Mouse (Mus musculus) forebrain, embryonic 11.5 days (tissue): ENCODE results near the gene Sez6l. TPM values are rescaled to one million over a fixed set of nuclear protein-coding genes. Genes with fewer than 3 reads are reported as not detected.
"Not testable (repeated sequence)": the region's sequence is repeated elsewhere in the genome, so short reads cannot be mapped to it uniquely, and the experiment has no call there.

ENCODE experiments used
- ATAC-seq: fragments of 200-750 bp; cut with Nextera tagmentation; replicated peaks from 2 replicates; pipeline ENCODE4 v1.8.0; 2017; ENCODE audit warnings: moderate TSS enrichment; ENCODE audit not compliant: low FRiP score
- DNase-seq: peaks from one replicate; pipeline ENCODE4 v3.0.0-alpha.2; 2017; ENCODE audit warnings: low spot score
- H3K27ac ChIP-seq: fragments of 300-500 bp; sonication (generic); 2 replicates; pipeline ENCODE4 v1.5.1; 2014; ENCODE audit warnings: low read depth, low read length
- H3K27me3 ChIP-seq: fragments of 300-500 bp; sonication (generic); 2 replicates; pipeline ENCODE4 v1.6.1; 2014; ENCODE audit warnings: mild to moderate bottlenecking, low read length, mixed read lengths; ENCODE audit not compliant: control insufficient read depth, insufficient read depth
- H3K36me3 ChIP-seq: fragments of 300-500 bp; sonication (generic); 2 replicates; pipeline ENCODE4 v1.6.1; 2014; ENCODE audit warnings: mild to moderate bottlenecking, low read length, moderate library complexity, mixed read lengths; ENCODE audit not compliant: control insufficient read depth, insufficient read depth
- H3K4me1 ChIP-seq: fragments of 300-500 bp; sonication (generic); replicated peaks from 2 replicates; pipeline ENCODE4 v1.6.1; 2014; ENCODE audit warnings: low read length, mixed read lengths; ENCODE audit not compliant: control insufficient read depth, insufficient read depth
- H3K4me2 ChIP-seq: fragments of 300-500 bp; sonication (generic); 2 replicates; pipeline ENCODE4 v1.6.1; 2014; ENCODE audit warnings: low read depth, mild to moderate bottlenecking, low read length, moderate library complexity, mixed read lengths; ENCODE audit not compliant: severe bottlenecking
- H3K4me3 ChIP-seq: fragments of 300-500 bp; sonication (generic); 2 replicates; pipeline ENCODE4 v1.5.1; 2014; ENCODE audit warnings: low read depth, low read length
- H3K9ac ChIP-seq: fragments of 300-500 bp; sonication (generic); 2 replicates; pipeline ENCODE4 v1.6.1; 2014; ENCODE audit warnings: low read length
- H3K9me3 ChIP-seq: fragments of 300-500 bp; sonication (generic); 2 replicates; pipeline ENCODE4 v1.6.1; 2016; ENCODE audit warnings: low read length, mixed read lengths; ENCODE audit not compliant: control insufficient read depth
- WGBS: fragments of 180-500 bp; shearing (Covaris S2); extraction: QIAGEN DNeasy Blood & Tissue Kit; methylation state at CpG from one replicate; pipeline ENCODE4 v1.1.7; 2014; 5-methylcytosine and 5-hydroxymethylcytosine counted together
- polyA plus RNA-seq: library from polyadenylated mRNA; unstranded; fragments of >200 nt; fragmentation: Nextera tagmentation; extraction: Ambion mirVana; gene quantifications from 2 replicates; pipeline ENCODE4 v1.2.1, GENCODE M21; 2014

Sez6l gene
- polyA plus RNA-seq, 1 experiment from 2014 or later: 4.8 TPM

DNA sequence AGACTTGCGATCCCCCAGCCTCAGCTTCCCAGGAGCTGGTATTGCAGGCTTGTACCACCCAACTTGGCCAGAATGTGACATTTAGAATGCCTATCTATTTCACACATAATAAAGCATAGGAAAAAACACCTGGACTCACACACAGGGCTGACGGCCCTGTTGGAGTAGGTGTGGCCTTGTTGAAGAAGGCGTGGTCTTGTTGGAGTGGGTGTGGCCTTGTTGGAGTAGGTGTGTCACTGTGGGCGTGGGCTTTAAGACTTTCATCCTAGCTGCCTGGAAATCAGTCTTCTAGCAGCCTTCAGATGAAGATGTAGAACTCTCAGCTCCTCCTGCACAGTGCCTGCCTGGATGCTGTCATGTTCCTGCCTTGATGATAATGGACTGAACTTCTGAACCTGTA lies 164.2 kb downstream of the Sez6l start:
- not testable (repeated sequence) for H3K9ac ChIP-seq, H3K27me3 ChIP-seq, H3K9me3 ChIP-seq, DNase-seq, H3K4me3 ChIP-seq, H3K27ac ChIP-seq, ATAC-seq, H3K4me2 ChIP-seq, H3K36me3 ChIP-seq
- WGBS: 81% methylated on average over 4 of the region's 4 CpGs
- H3K4me1 ChIP-seq: peaks cover 12% of the 10 kb centered on the region

DNA sequence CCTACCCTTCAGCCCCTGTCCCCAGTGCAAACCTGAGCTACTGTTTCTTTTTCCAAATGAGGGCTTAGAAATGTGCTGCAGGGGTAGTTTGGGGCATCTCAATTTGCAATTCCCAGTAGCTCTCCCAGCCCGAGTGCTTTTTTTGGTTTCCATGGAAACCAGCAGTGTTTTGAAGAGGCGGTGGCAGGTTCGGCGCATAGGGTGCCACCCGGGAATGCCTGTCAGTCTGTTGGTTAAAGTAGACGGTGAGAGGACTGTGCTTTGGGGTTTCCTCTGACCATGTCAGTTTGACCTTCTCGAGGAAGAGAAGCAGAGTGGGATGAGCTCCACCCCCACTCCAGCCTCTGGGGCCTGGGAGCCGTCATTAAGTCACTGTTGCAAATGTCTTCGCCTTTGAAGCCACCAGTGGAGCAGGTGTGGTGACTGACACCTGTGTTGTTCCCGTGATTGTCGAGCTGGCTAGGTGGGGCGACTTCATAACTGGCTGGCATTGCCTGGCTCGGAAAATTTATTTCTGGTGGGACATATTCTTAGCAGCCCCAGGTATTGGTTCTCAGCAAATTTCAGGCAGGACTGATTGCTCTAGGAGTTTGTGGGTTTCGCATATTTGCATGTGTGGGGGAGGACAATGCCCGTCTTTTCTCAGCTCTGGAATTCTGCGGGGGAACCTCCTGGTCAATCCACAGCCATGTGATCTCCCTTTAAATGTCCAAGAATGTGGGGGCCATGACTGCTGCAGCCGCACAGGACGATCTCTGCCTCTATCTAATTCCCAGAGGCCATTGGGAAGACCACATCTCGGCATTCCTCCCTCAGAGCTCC lies 165.3 kb downstream of the Sez6l start:
- H3K27ac ChIP-seq: no peak overlapping the region
- DNase-seq: no peak
- H3K27me3 ChIP-seq: no peaks in the 10 kb centered on the region
- H3K4me2 ChIP-seq: peak overlapping the region; percentile 27; the same call in 1 of the 2 replicates
- 21% methylated on average over 19 of the region's 19 CpGs for WGBS
- H3K4me3 ChIP-seq: no peak overlapping the region
- H3K9ac ChIP-seq: no peak overlapping the region
- H3K9me3 ChIP-seq: no peaks in the 10 kb centered on the region
- ATAC-seq: 0 out of 2 replicates have a peak, but pooled peaks have one; percentile 18
- H3K36me3 ChIP-seq: no peaks in the 10 kb centered on the region
- peaks cover 12% of the 10 kb centered on the region for H3K4me1 ChIP-seq

DNA sequence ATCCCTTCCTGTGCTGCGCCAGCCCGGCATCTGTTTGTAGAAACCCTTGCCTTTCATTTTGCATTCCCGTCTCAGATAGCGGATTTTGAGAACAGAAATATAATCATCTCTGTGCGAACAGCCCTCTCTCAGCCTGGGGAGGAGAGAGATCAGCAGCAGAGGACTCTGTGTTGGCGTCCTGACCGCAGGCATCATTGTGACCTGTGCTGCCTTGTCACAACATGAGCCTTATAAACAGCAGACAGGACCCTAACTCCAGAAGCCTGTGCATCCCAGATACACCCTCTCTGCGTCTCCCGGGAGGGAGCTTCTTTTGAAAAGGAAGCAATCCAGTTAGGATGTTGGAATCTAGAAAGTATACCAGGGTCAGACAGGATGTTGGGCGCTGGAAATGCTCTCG lies 165.9 kb downstream of the Sez6l start:
- H3K9ac ChIP-seq: no peak overlapping the region
- 39% methylated on average over 11 of the region's 11 CpGs for WGBS
- H3K27me3 ChIP-seq: no peaks in the 10 kb centered on the region
- H3K27ac ChIP-seq: no peak overlapping the region
- peaks cover 12% of the 10 kb centered on the region for H3K4me1 ChIP-seq
- no peak overlapping the region for H3K4me3 ChIP-seq
- DNase-seq (no peak), ATAC-seq (no peak)
- peak overlapping the region; percentile 27; the same call in 1 of the 2 replicates for H3K4me2 ChIP-seq
- H3K9me3 ChIP-seq: no peaks in the 10 kb centered on the region
- H3K36me3 ChIP-seq: no peaks in the 10 kb centered on the region

DNA sequence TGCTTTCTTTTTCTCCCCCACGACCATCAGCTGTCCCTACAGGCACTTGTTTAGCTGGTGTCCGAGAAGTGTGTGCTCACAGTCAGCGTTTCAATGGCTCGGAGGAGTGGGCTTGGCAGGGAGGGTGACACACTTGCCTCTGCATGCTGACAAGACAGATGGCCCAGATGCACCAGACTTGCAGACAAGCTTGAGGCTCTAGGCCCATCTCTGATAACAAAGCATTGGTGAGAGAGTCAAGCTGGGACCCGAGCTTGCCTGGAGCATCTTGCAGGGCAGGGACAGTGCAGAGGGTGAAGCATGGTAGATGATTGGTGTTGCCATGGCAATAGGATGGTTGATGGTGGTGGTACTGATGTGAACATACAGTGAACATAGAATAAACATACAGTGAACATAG lies 167.7 kb downstream of the Sez6l start:
- H3K9me3 ChIP-seq: no peaks in the 10 kb centered on the region
- H3K9ac ChIP-seq: no peak overlapping the region
- H3K27ac ChIP-seq: no peak overlapping the region
- no peaks in the 10 kb centered on the region for H3K36me3 ChIP-seq
- ATAC-seq (no peak), DNase-seq (no peak)
- H3K27me3 ChIP-seq: no peaks in the 10 kb centered on the region
- no peak overlapping the region for H3K4me3 ChIP-seq
- peaks cover 12% of the 10 kb centered on the region for H3K4me1 ChIP-seq
- no peak overlapping the region for H3K4me2 ChIP-seq
- WGBS: 79% methylated on average over 5 of the region's 5 CpGs

DNA sequence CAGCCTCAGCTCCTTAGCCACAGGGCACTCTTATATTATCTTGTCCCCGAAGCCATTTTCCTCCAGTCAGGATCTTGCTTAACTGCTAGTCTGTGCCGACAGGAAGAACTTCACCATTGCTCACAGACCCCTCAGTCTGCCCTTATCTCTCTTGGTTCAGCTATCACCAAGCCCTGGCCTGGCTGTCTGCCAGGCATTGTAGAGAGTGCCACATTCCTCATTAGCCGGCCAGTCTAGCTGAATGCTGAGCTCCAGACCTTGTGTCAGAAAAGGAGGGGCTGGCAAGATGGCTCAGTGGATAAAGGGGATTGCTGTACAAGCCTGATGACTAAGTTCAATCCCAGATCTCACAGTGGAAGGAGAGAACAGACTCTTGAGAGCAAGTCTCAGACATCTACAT lies 171.0 kb downstream of the Sez6l start:
- no peak overlapping the region for H3K4me3 ChIP-seq
- no peak overlapping the region for H3K4me2 ChIP-seq
- ATAC-seq (no peak), DNase-seq (no peak)
- no peaks in the 10 kb centered on the region for H3K27me3 ChIP-seq
- WGBS: 74% methylated on average over 3 of the region's 3 CpGs
- H3K27ac ChIP-seq: no peak overlapping the region
- H3K36me3 ChIP-seq: no peaks in the 10 kb centered on the region
- no peaks in the 10 kb centered on the region for H3K9me3 ChIP-seq
- H3K9ac ChIP-seq: no peak overlapping the region
- peaks cover 3% of the 10 kb centered on the region for H3K4me1 ChIP-seq

DNA sequence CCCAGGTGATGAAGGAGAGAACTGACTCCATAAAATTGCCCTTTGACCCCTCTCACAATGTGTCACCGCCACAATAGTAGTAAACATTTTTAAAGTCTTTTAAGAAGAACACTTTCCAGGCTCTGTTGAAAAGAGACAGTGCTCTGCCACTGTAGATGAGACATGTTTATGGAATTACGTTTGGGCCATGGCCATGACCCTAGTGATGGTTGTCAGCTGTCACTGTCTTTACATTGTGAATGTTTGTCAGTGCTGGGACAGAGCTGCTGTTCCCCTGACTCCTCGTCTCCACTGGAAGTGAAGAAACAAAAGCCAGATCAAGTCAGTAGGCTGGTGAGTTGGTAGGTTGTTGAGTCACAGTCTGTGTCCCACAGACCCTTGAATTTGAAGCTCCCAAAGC lies 174.5 kb downstream of the Sez6l start:
- Histone ChIP-seq H3K9ac (no peak overlapping the region), H3K27me3 (no peaks in the 10 kb centered on the region), H3K4me3 (no peak overlapping the region), H3K9me3 (no peaks in the 10 kb centered on the region), H3K4me1 (no peaks in the 10 kb centered on the region), H3K36me3 (no peaks in the 10 kb centered on the region), H3K27ac (no peak overlapping the region), H3K4me2 (no peak overlapping the region)
- DNase-seq: no peak
- WGBS: 83% methylated on average over 3 of the region's 3 CpGs
- ATAC-seq: no peak

DNA sequence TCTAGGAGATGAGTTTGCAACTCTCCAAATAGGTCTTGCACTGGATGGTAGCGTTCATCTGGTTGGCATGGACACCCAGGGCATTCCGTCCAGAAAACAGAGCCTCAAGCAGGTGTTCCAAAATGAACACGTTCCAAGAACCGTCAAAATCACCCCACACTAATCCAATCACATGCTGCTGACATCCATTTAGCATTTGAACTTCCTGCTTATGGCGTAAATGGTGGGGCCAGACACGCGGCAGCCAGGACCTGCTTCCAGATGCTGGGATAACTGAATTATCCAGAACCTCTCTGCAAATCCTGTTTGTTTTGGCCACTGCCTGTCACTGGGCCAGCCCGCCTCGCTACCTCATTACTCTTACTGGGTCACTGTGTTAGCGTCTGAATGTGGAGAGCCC lies 177.7 kb downstream of the Sez6l start:
- H3K4me1 ChIP-seq: peaks cover 3% of the 10 kb centered on the region
- H3K36me3 ChIP-seq: no peaks in the 10 kb centered on the region
- no peak overlapping the region for H3K27ac ChIP-seq
- no peak overlapping the region for H3K4me2 ChIP-seq
- no peaks in the 10 kb centered on the region for H3K27me3 ChIP-seq
- no peak overlapping the region for H3K9ac ChIP-seq
- H3K4me3 ChIP-seq: no peak overlapping the region
- H3K9me3 ChIP-seq: no peaks in the 10 kb centered on the region
- whole genome bisulfite sequencing: 85% methylated on average over 10 of the region's 10 CpGs
- DNase-seq (no peak), ATAC-seq (no peak)

DNA sequence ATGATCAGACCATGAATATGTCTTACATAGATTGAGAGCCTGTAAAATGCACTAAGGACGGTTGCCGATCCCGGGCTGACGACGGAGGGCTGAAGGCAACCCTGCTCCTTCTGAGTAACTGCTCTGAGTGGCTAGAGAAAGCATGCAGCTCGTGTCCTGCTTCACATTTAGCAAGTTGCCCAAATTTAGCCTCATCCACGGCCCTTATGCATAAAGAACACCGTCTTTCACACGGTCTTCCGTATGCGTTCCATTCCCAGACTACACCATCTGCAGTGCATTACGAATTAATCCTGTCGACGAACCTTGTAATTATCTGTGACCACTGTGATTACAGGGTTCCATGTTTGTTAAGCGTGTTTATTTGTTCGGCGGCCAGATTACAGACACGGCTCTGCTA lies 180.9 kb downstream of the Sez6l start:
- Histone ChIP-seq H3K4me1 (peaks cover 7% of the 10 kb centered on the region), H3K4me3 (no peak overlapping the region)
- no peak for DNase-seq

More for the DNA sequence above, 180.9 kb downstream of the Sez6l start:
- no peaks in the 10 kb centered on the region for H3K9me3 ChIP-seq
- no peak overlapping the region for H3K9ac ChIP-seq
- H3K36me3 ChIP-seq: no peaks in the 10 kb centered on the region
- no peak for ATAC-seq
- peak overlapping the region; percentile 41; the same call in 1 of the 2 replicates for H3K27ac ChIP-seq
- no peak overlapping the region for H3K4me2 ChIP-seq
- 76% methylated on average over 18 of the region's 18 CpGs for WGBS
- H3K27me3 ChIP-seq: no peaks in the 10 kb centered on the region
